Mouse (Mus musculus) hindbrain, embryonic 14.5 days (tissue): ENCODE data around the gene Eif5a. TPM values are rescaled to one million over a fixed set of nuclear protein-coding genes. Genes with fewer than 3 reads are reported as not detected.

ENCODE experiments used
- ATAC-seq: fragments of 200-750 bp; cut with Nextera tagmentation; 2 replicates; pipeline ENCODE4 v1.8.0; 2017; ENCODE audit warnings: moderate number of reproducible peaks, mild to moderate bottlenecking, moderate TSS enrichment, moderate library complexity; ENCODE audit not compliant: low FRiP score
- DNase-seq: peaks from one replicate; pipeline ENCODE4 v3.0.0-alpha.2; 2015; ENCODE audit warnings: low spot score
- H3K27ac ChIP-seq: fragments of 300-500 bp; sonication (generic); 2 replicates; pipeline ENCODE4 v1.5.1; 2014; ENCODE audit warnings: mild to moderate bottlenecking, moderate library complexity
- H3K27me3 ChIP-seq: fragments of 300-500 bp; sonication (generic); 2 replicates; pipeline ENCODE4 v1.6.1; 2014; ENCODE audit warnings: mild to moderate bottlenecking, low read length, mixed read lengths; ENCODE audit not compliant: control insufficient read depth, insufficient read depth
- H3K36me3 ChIP-seq: fragments of 300-500 bp; sonication (generic); replicated peaks from 2 replicates; pipeline ENCODE4 v1.6.1; 2014; ENCODE audit not compliant: control insufficient read depth, insufficient read depth
- H3K4me1 ChIP-seq: fragments of 300-500 bp; sonication (generic); replicated peaks from 2 replicates; pipeline ENCODE4 v1.6.1; 2014; ENCODE audit warnings: antibody characterized with exemption, low read length, mixed read lengths; ENCODE audit not compliant: control insufficient read depth, insufficient read depth
- H3K4me2 ChIP-seq: fragments of 300-500 bp; sonication (generic); replicated peaks from 2 replicates; pipeline ENCODE4 v1.6.1; 2014; ENCODE audit warnings: mild to moderate bottlenecking, moderate library complexity
- H3K4me3 ChIP-seq: fragments of 300-500 bp; sonication (generic); replicated peaks from 2 replicates; pipeline ENCODE4 v1.5.1; 2014; ENCODE audit warnings: mild to moderate bottlenecking, low read length
- H3K9ac ChIP-seq: fragments of 300-500 bp; sonication (generic); 2 replicates; pipeline ENCODE4 v1.6.1; 2014
- H3K9me3 ChIP-seq: fragments of 300-500 bp; sonication (generic); 2 replicates; pipeline ENCODE4 v1.6.1; 2016; ENCODE audit warnings: low read length; ENCODE audit not compliant: control insufficient read depth
- WGBS: fragments of 180-500 bp; shearing (Covaris S2); extraction: QIAGEN DNeasy Blood & Tissue Kit; methylation state at CpG from one replicate; pipeline ENCODE4 v1.1.7; 2014; 5-methylcytosine and 5-hydroxymethylcytosine counted together
- polyA plus RNA-seq: library from polyadenylated mRNA; unstranded; fragments of >200 nt; fragmentation: Nextera tagmentation; extraction: Ambion mirVana; gene quantifications from 2 replicates; pipeline ENCODE4 v1.2.1, GENCODE M21; 2014

The Eif5a gene
- 1,061 and 1,077 TPM in 2 replicates for polyA plus RNA-seq

- Histone ChIP-seq H3K9me3 (no peaks in the 10 kb centered on the region), H3K9ac (peak within 1 kb of the TSS; percentile 92), H3K4me3 (peak within 1 kb of the TSS; percentile 93), H3K4me1 (peaks cover 22% of the 10 kb centered on the region), H3K27ac (peak within 1 kb of the TSS; percentile 94), H3K27me3 (no peaks in the 10 kb centered on the region), H3K36me3 (peaks cover 30% of the 10 kb centered on the region), H3K4me2 (peak within 1 kb of the TSS; percentile 97)
- peak; percentile 100 for DNase-seq
- WGBS, result under 1% methylated on average over 69 of the region's 78 CpGs
- ATAC-seq, result peak; percentile 96
These were observed at the start of gene Eif5a for GRCm38 (mm10) chr11:69921114-69922011. Eif5a (minus strand) TSS chr11:69921958.

GRCm38 (mm10) chr11:69970775-69971174, 49.0 kb upstream of the Eif5a start:
- H3K4me2 ChIP-seq, result no peak overlapping the region
- DNase-seq (no peak), ATAC-seq (no peak)
- H3K4me3 ChIP-seq, result no peak overlapping the region
- 0 out of 2 replicates have a peak, but pooled peaks cover 5% of the 10 kb centered on the region for H3K4me1 ChIP-seq
- H3K36me3 ChIP-seq, result peaks cover 74% of the 10 kb centered on the region
- H3K9me3 ChIP-seq, result no peaks in the 10 kb centered on the region
- peaks cover 30% of the 10 kb centered on the region for H3K27me3 ChIP-seq
- 82% methylated on average over 3 of the region's 3 CpGs for WGBS
- H3K9ac ChIP-seq, result no peak overlapping the region
- no peak overlapping the region for H3K27ac ChIP-seq

- ATAC-seq, result no peak
- H3K4me1 ChIP-seq, result 0 out of 2 replicates have a peak, but pooled peaks cover 7% of the 10 kb centered on the region
These were observed 48.5 kb upstream of the Eif5a start for GRCm38 (mm10) chr11:69970222-69970621.

GRCm38 (mm10) chr11:69968793-69969192, 47.0 kb upstream of the Eif5a start:
- no peak for ATAC-seq
- Histone ChIP-seq H3K27ac (no peak overlapping the region), H3K36me3 (peaks cover 56% of the 10 kb centered on the region), H3K9ac (no peak overlapping the region), H3K27me3 (peaks cover 50% of the 10 kb centered on the region), H3K9me3 (no peaks in the 10 kb centered on the region), H3K4me1 (0 out of 2 replicates have a peak, but pooled peaks cover 7% of the 10 kb centered on the region), H3K4me3 (no peak overlapping the region), H3K4me2 (no peak overlapping the region)
- 86% methylated on average over 4 of the region's 4 CpGs for WGBS
- no peak for DNase-seq

More at GRCm38 (mm10) chr11:69970222-69970621, 48.5 kb upstream of the Eif5a start:
- Histone ChIP-seq H3K27me3 (peaks cover 36% of the 10 kb centered on the region), H3K9me3 (no peaks in the 10 kb centered on the region), H3K36me3 (peaks cover 70% of the 10 kb centered on the region), H3K27ac (no peak overlapping the region), H3K4me3 (no peak overlapping the region), H3K4me2 (no peak overlapping the region), H3K9ac (no peak overlapping the region)
- 90% methylated on average over 6 of the region's 6 CpGs for WGBS
- no peak for DNase-seq

GRCm38 (mm10) chr11:69966860-69967517, 45.2 kb upstream of the Eif5a start:
- DNase-seq, result no peak
- Histone ChIP-seq H3K4me2 (peak overlapping the region; percentile 42), H3K9me3 (no peaks in the 10 kb centered on the region), H3K4me3 (peak overlapping the region; percentile 16), H3K9ac (peak overlapping the region; percentile 44; the same call in 1 of the 2 replicates), H3K4me1 (0 out of 2 replicates have a peak, but pooled peaks cover 7% of the 10 kb centered on the region), H3K27me3 (peaks cover 68% of the 10 kb centered on the region), H3K27ac (no peak overlapping the region), H3K36me3 (peaks cover 38% of the 10 kb centered on the region)
- ATAC-seq, result no peak
- WGBS, result 41% methylated on average over 17 of the region's 17 CpGs

- WGBS, result 3% methylated on average over 59 of the region's 59 CpGs
- peaks cover 30% of the 10 kb centered on the region for H3K36me3 ChIP-seq
- H3K4me1 ChIP-seq, result 0 out of 2 replicates have a peak, but pooled peaks cover 7% of the 10 kb centered on the region
- H3K4me3 ChIP-seq, result peak overlapping the region; percentile 16
- H3K9ac ChIP-seq, result peak overlapping the region; percentile 44; the same call in 1 of the 2 replicates
- peak overlapping the region; percentile 42 for H3K4me2 ChIP-seq
- H3K27ac ChIP-seq, result no peak overlapping the region
- ATAC-seq, result no peak
- no peak for DNase-seq
- H3K9me3 ChIP-seq, result no peaks in the 10 kb centered on the region
- peaks cover 75% of the 10 kb centered on the region for H3K27me3 ChIP-seq
These were observed 44.5 kb upstream of the Eif5a start for GRCm38 (mm10) chr11:69966006-69966859.

GRCm38 (mm10) chr11:69965271-69966005, 43.7 kb upstream of the Eif5a start:
- peaks cover 78% of the 10 kb centered on the region for H3K27me3 ChIP-seq
- ATAC-seq (no peak), DNase-seq (no peak)
- no peak overlapping the region; the same call in none of the 2 replicates for H3K4me3 ChIP-seq
- no peak overlapping the region for H3K27ac ChIP-seq
- H3K4me2 ChIP-seq, result no peak overlapping the region
- peaks cover 25% of the 10 kb centered on the region for H3K36me3 ChIP-seq
- 0 out of 2 replicates have a peak, but pooled peaks cover 7% of the 10 kb centered on the region for H3K4me1 ChIP-seq
- WGBS, result 3% methylated on average over 49 of the region's 49 CpGs
- H3K9me3 ChIP-seq, result no peaks in the 10 kb centered on the region
- no peak overlapping the region for H3K9ac ChIP-seq

GRCm38 (mm10) chr11:69964650-69965270, 43.0 kb upstream of the Eif5a start, which contains the start of gene Cldn7:
Cldn7 (plus strand) TSS chr11:69964779.
- H3K9ac ChIP-seq, result no peak within 1 kb of the TSS
- WGBS, result 12% methylated on average over 24 of the region's 24 CpGs
- no peaks in the 10 kb centered on the region for H3K9me3 ChIP-seq
- no peak within 1 kb of the TSS; the same call in 1 of the 2 replicates for H3K4me3 ChIP-seq
- H3K4me2 ChIP-seq, result no peak within 1 kb of the TSS
- H3K36me3 ChIP-seq, result peaks cover 19% of the 10 kb centered on the region
- H3K4me1 ChIP-seq, result 0 out of 2 replicates have a peak, but pooled peaks cover 7% of the 10 kb centered on the region
- DNase-seq, result no peak
- H3K27ac ChIP-seq, result no peak within 1 kb of the TSS
- H3K27me3 ChIP-seq, result peaks cover 78% of the 10 kb centered on the region
- no peak for ATAC-seq
